Mouse (Mus musculus): Measurements from ENCODE around the gene Mia3. TPM values are rescaled to one million over a fixed set of nuclear protein-coding genes. Genes with fewer than 3 reads are reported as not detected.
"Not testable (repeated sequence)": the region's sequence is repeated elsewhere in the genome, so short reads cannot be mapped to it uniquely, and the experiment has no call there.

The Mia3 gene
- total RNA-seq (2021), result 100 to 1,000 TPM; 108 to 113 TPM

DNA sequence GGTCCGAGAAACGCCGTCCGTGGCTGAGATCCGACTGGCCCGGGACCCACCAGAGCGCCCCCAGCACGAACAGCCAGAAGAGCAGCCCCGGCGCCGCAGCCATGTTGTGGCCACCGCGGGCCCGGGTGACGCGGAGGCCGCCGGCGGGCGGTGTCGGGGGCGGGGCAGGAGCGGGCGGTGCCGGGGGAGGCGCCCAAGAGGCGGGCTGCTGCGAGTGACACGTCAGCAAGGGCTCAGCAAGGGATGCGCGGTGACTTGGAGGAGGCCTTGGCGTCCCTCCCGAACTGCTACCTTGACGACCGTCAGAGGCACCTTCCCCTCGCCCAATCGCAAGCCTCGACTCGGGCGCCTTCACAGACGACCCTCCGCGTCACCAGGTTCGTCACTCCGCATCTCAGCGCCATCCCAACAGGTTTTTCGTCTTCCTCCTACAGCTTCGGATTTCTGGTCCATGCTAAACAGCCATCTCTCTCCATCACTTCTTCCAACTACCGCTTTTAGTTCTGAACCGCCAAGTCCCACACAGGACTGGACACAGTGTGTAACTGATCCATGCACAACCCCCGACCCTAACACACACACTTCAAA lies at the start of gene Mia3:
Mia3 (minus strand) TSS at position 127 of the 588 bp plus-strand sequence.
- peak; percentile 95 for DNase-seq

DNA sequence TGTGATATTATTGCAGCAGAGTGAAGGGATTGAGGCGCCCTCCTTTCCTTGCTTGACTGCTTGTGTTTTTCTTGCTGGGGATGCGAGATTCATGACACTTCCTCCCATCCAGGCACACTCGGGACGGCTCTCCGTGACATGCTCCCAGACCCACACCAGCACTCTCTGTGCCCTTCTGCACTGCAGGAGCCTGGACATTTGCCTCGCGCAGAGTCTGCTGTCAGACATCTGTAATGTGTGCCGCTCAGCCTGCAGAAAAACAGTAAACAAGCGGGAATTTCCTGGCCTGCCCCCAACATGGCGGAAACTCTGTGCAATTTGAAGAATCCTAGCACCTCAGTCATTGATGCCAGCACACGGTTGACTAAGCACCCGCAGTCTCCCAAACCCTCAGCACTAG lies 48.5 kb upstream of the Mia3 start, which contains the start of gene Hhipl2:
Hhipl2 (plus strand) TSS at position 343 of the 400 bp plus-strand sequence.
- no peak for DNase-seq

DNA sequence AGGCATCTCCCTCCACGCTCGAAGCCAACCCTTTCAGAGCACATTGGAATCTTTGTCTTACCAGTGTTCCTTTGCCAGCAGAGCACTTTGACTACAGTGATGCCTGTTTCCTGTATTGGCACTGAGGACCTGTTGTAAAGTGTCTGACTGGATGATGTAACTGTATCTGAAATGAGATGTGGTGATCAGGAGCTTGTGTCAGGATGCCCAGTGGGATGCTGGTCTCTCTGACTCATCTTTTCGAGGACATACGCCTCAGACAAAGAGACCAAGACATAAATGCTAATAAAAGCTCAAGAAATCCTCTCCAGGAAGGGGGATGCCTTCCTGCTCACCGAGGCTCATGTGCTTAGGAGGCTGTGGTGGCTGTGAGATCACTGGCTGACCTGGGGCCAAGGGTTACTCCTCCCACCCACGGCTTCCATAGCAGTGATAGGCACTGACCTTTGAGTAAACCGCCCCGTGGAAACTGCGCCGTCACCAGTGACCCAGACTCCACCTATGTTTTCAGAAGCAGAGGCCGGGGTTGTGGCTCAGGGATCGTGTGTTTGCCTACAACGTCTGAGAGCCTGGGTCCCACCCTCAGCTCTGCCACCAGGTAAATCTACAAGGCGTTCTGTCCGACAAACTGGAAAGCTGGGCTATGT lies 44.9 kb upstream of the Mia3 start:
- DNase-seq, result no peak

- no peak for DNase-seq
Observed at GRCm38 (mm10) chr1:183403396-183403795, 34.0 kb upstream of the Mia3 start.

- DNase-seq, result peak; percentile 91
Observed at GRCm38 (mm10) chr1:183388426-183389406, 19.4 kb upstream of the Mia3 start, which contains the start of gene Taf1a. Gene Taf1a, plus strand, starts transcription at chr1:183388981.

DNA sequence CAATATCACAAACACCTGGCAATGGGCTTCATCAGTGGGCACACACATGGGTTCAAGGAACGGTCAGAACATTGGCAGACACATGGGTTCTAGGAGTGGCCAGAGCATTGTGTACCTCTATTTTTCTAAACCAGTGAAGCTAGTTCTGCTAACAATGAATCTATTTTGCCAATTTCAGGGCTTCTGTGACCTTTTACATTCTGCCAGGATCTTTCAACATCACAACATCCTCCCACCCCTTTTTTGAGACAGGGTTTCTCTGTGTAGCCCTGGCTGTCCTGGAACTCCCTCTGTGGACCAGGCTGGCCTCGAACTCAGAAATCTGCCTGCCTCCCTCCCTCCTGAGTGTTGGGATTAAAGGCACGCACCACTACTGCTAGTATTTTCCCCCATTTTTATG lies 18.1 kb upstream of the Mia3 start:
- DNase-seq, result not testable (repeated sequence)

- no peak for DNase-seq
Observed at GRCm38 (mm10) chr1:183382621-183383020, 13.3 kb upstream of the Mia3 start.

DNA sequence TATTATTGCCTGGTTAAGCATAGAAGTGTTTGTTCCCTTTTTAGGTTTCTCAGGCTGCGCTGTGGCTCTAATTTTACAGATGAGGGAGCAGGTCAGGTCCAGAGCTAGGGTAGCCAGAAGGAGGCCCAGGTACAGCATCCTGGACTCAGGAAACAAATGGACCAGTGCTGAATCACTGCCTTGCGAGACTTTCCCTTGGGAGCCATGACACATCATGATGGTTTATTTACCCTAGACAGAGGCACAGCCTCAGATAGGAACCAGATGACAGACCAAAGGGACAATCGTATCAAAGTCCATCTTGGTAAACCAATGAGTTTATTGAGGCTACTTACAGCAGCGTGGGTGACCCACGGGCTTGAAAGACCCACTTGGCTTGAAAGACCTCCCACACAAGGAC lies 12.5 kb upstream of the Mia3 start:
- DNase-seq, result no peak

DNA sequence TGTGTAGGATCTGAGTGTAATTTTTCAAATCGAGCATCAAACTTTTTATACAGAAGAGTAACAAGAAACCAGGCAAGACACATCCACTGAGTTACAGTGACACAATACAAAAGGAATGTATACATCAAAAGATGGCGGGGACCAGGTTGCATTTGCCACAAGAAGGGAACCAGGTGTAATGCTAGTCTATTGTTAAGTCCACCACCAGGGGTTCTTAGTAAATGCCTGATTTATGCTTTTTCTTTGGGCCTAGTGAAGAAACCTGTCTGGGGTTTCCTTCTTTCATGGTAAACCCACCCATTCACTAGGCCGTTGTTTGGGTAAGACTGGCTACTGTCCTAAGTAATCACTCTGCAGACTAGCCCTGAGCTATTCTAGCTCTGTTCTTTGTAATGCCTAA lies 10.0 kb upstream of the Mia3 start:
- not testable (repeated sequence) for DNase-seq

DNA sequence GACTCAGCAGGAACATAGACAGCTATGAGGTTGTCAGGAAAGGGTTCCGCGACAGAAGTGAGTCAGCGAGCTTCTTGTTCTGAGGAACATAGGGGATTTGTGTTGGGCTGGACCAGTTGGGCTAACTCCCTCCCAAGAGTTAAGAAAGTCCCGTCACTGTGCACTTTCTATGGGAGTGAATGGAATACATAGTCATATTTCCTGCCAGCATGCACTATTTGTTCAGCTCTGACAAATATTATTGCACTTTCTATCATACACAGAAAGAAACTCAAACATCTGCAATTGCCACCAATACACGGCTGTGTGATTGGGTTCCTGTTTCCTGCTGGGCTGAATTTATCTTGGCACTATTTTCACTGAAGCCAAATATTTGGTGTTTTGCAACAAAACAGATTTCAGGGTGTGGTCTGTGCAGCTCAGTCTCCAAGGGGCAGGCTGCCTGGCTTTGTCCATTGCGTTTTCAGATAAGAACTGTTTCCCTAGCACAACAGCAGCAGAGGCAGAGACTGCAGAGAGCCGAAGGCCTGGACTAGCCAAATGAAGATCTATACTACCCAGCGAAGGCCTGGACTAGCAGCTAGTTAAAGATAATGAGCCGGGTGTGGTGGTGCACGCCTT lies 9.1 kb upstream of the Mia3 start:
- peak; percentile 17 for DNase-seq

DNA sequence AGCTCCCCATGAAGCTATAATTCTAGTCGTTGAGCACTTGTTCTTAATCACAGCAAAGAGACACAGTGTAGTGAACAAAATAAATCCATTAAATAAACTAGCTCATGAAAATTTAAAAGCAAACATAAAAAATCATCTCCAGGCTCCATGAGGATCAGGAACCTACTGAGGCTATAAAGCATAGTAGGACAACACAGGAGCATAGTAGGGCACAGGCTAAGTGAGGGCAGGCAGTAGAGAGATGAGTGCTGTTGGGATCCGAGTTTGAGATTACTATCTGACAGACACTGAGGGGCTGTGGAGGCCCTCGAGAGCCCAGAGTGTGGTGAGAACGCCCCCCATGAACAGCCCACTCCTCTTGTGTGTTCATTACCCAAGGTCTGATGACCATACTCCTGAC lies 7.7 kb upstream of the Mia3 start:
- DNase-seq, result no peak

GRCm38 (mm10) chr1:183374728-183375127 lies 5.4 kb upstream of the Mia3 start:
- DNase-seq, result no peak

DNA sequence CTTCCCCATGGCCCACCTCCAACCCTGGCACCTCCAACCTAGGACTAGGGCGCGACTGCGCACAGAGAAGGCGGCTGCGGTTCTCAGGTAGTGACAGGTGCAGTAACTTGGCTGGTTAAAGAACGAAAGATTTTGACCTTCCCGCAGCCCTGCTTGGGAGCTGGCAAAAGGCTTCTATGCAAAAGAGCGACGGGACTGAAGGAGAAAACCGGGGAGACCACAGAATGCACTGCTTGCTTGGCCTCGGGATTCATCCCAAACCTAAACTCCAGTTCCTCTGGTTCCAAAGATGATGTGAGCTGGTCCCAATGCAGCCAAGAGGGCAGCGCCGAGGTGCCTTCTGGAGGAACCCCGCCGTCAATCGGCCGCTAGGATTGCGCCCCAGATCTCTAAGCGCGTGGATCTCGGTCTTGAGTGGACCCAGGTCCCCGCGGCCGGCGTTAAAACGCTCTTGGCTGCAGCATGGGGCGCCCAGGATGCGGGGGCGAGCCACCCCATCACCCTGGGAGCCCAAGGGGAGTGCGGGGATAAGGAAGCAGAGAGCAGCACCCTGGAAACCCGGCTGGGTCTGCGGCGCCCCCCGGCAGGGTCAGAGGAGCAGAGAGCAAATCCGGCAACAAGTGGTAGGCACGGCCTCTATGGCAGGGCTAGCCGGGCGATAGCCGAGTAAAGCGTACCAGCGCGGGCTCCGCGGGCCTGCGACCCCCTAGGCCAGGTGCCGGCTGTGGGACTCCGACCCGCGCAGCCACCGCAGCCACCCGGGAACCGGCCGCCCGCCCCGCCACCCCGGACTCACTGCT lies 552 bp downstream of the Mia3 start:
- peak; percentile 16 for DNase-seq

- DNase-seq, result no peak
Observed at GRCm38 (mm10) chr1:183366361-183366760, 3.0 kb downstream of the Mia3 start.

- no peak for DNase-seq
Observed at GRCm38 (mm10) chr1:183363577-183363867, 5.8 kb downstream of the Mia3 start.

- DNase-seq, result no peak
Observed at GRCm38 (mm10) chr1:183362729-183363576, 6.4 kb downstream of the Mia3 start.

- DNase-seq, result no peak
Observed at GRCm38 (mm10) chr1:183362301-183362700, 7.1 kb downstream of the Mia3 start.

GRCm38 (mm10) chr1:183358901-183359300 lies 10.5 kb downstream of the Mia3 start:
- no peak for DNase-seq

DNA sequence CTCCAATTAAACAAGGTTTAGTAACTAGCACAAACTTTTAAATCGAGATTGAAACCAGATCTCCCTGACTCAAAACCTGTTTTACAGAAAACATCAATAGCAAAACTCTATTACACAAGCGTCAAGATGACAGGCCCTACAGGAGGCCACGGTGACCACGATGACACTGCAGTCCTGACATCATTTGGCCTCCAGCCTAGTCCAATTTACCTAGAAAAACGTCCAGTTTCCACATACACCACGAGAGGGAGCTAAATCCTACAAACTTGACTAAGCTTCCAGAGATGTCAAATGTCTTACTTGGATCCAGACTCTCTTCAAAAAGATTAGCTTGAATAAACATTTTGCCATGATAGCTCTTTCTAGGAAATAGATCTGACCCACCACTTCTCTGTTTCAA lies 19.5 kb downstream of the Mia3 start:
- peak; percentile 70 for DNase-seq

DNA sequence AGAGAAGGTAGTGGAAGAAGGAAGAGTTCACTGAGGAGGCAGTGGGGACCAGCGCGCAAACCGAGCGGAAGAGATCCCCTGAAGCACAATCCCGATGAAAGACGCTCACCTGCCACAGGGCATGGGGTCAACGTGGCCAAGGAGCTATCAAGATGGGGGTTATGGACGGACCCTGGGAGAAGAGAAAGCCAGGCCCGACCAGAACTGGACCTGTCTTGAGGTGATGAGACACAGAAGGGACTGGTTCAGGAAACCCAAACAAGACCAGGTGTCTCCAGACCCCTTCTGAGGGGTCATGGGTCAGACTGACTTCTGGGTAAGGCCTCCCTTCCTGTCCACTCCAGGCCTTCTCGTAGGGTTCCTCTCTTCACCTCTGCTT lies 23.5 kb downstream of the Mia3 start:
- DNase-seq, result no peak

Measured in heart, postnatal 4 days (tissue).